1 mouse cellular context compared by ENCODE assay signal in the genomic region with DNA sequence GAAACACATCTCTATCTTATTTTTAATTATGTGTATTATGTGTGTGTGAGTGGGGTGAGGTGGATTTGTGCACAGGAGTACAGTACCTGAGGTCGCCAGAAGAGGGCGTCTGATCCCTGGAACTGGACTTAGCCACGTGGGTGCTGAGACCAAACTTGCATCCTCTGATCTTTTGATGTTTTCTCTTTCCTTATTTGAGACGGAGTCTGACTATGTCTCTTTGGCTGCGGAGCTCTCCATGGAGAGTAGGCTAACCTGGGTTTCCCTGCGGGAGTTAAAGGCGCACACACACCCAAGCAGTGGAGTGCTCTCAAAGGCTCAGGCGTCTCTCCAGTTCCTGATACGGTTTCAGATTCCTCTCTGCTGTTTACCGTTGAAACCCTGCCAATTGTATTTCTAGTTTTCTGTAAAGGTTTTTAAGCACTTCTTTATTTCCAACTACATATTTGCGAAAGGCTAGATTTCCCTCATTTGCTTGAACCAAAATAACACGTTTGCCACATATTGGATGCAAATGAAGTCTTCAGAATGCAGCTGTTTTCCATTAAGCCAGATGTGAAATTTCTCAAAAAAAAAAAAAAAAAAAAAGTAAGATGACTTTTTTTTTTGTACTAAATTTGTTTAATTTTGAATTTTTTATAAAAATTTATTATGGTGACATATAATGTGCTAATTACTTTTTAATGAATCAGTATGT.
TF ChIP-seq lines count a peak whose summit lies in the region.

No protein-coding gene starts in this region.

TF ChIP-seq in CH12.LX, 34 proteins besides CTCF, POLR2A, EP300 and RAD21 (continued from another document):
- TF ChIP-seq CHD1 (IDR thresholded peaks at IDR 0.05; ENCODE audit: low read depth, low read length), result no peak
- no peak; the same call in 1 of the 2 replicates for TF ChIP-seq MXI1 (IDR thresholded peaks at IDR 0.05; ENCODE audit: low read depth, low read length)
- TF ChIP-seq TBP (conservative IDR thresholded peaks at IDR 0.05; ENCODE audit: low read depth, low read length), result no peak
- TF ChIP-seq RCOR1 (conservative IDR thresholded peaks at IDR 0.05; ENCODE audit: low read depth, low read length), result no peak
- no peak for TF ChIP-seq SIN3A (IDR thresholded peaks at IDR 0.05; ENCODE audit: low read length)
- TF ChIP-seq MYC (IDR thresholded peaks at IDR 0.05; ENCODE audit: low read depth, low read length), result peak; percentile 96
- no peak for TF ChIP-seq MAFK (IDR thresholded peaks at IDR 0.05; ENCODE audit: insufficient replicate concordance, low read length)
- 0 out of 2 replicates have a peak, but pooled peaks have one; percentile 20 for TF ChIP-seq BHLHE40 (IDR thresholded peaks at IDR 0.05; ENCODE audit: low read depth, low read length)
